Comparison of ENCODE assay signal across 8 mouse cellular contexts in genomic region chr1:36068531-36069120, GRCm38 (mm10). TPM values are rescaled to one million over a fixed set of nuclear protein-coding genes. Genes with fewer than 3 reads are reported as not detected.
DNase-seq lines count a peak whose midpoint lies in the region; ATAC-seq and TF ChIP-seq lines count a peak whose summit lies in the region.

No protein-coding gene starts in this region.

- peak overlapping the region; percentile 64 for H3K4me3 ChIP-seq in layer of hippocampus, adult 2 months
- peak overlapping the region; percentile 96 for H3K4me3 ChIP-seq in liver, embryonic 16.5 days (ENCODE audit: low read depth, low read length)
- H3K4me3 ChIP-seq in neural tube, embryonic 13.5 days = peak overlapping the region; percentile 91

- peaks cover 17% of the 10 kb centered on the region for H3K36me3 ChIP-seq in liver, embryonic 16.5 days (ENCODE audit: control insufficient read depth, insufficient read depth)
- H3K36me3 ChIP-seq in neural tube, embryonic 13.5 days = no peaks in the 10 kb centered on the region

- peak in 1 of 2 experiments; percentile 43 for DNase-seq in layer of hippocampus, adult 2 months (ENCODE audit: low spot score in 2 of 2)
- DNase-seq in layer of hippocampus, postnatal 10 days (ENCODE audit: low spot score in 2 of 2) = no peak
- peak; percentile 71 for DNase-seq in cerebellum, adult 11-12 months
- DNase-seq in frontal cortex, postnatal 14 days (ENCODE audit: low spot score in 2 of 2) = peak; percentile 33 to 48
- DNase-seq in kidney, adult 18-20 months = peak; percentile 67
- DNase-seq in thymus, postnatal 14 days = peak; percentile 75

- ATAC-seq in liver, embryonic 16.5 days (ENCODE audit: low read depth) = no peak
- peak; percentile 48; the same call in 1 of the 2 replicates for ATAC-seq in neural tube, embryonic 13.5 days (ENCODE audit: low read depth)

- TF ChIP-seq CTCF in layer of hippocampus, adult 2 months (conservative IDR thresholded peaks at IDR 0.05) = peak; percentile 28

- no peaks in the 10 kb centered on the region for H3K9me3 ChIP-seq in liver, embryonic 16.5 days (replicated peaks; ENCODE audit: control insufficient read depth, low read length)
- no peaks in the 10 kb centered on the region for H3K9me3 ChIP-seq in neural tube, embryonic 13.5 days

- H3K4me2 ChIP-seq in liver, embryonic 16.5 days (ENCODE audit: low read depth, low read length) = peak overlapping the region; percentile 91
- H3K4me2 ChIP-seq in neural tube, embryonic 13.5 days = peak overlapping the region; percentile 98

- H3K27ac ChIP-seq in layer of hippocampus, adult 2 months = peak overlapping the region; percentile 94
- H3K27ac ChIP-seq in liver, embryonic 16.5 days (ENCODE audit: low read length) = peak overlapping the region; percentile 80
- H3K27ac ChIP-seq in neural tube, embryonic 13.5 days (replicated peaks) = peak overlapping the region; percentile 89

- no peaks in the 10 kb centered on the region for H3K27me3 ChIP-seq in liver, embryonic 16.5 days (ENCODE audit: control insufficient read depth, insufficient read depth, low read depth, low read length)
- no peaks in the 10 kb centered on the region for H3K27me3 ChIP-seq in neural tube, embryonic 13.5 days

- peak overlapping the region; percentile 98 for H3K9ac ChIP-seq in liver, embryonic 16.5 days (ENCODE audit: low read depth, low read length)
- peak overlapping the region; percentile 92 for H3K9ac ChIP-seq in neural tube, embryonic 13.5 days

- peaks cover 69% of the 10 kb centered on the region for H3K4me1 ChIP-seq in liver, embryonic 16.5 days (ENCODE audit: control insufficient read depth, low read depth, low read length)
- H3K4me1 ChIP-seq in neural tube, embryonic 13.5 days (replicated peaks) = peaks cover 72% of the 10 kb centered on the region

- 0% methylated on average over 74 of the region's 76 CpGs for WGBS in liver, embryonic 16.5 days (ENCODE audit: insufficient replicate concordance)
- under 1% methylated on average over 57 of the region's 76 CpGs for WGBS in neural tube, embryonic 13.5 days

RNA-seq across cellular contexts. Expression of gene Hs6st1, which starts 0.4 kb away (rescaled TPM):
- total RNA-seq in layer of hippocampus, adult 2 months (2021) = 10 to 100 TPM; 37.7 to 38.3 TPM
- 10 to 100 TPM; 52.2 to 52.9 TPM for total RNA-seq in layer of hippocampus, postnatal 10 days (2021)
- 4.7 and 5.2 TPM in 2 replicates for polyA plus RNA-seq in liver, embryonic 16.5 days (2015; fragmentation: Nextera tagmentation; extraction: Ambion mirVana)
- polyA plus RNA-seq in neural tube, embryonic 13.5 days (2015; fragmentation: Nextera tagmentation; extraction: Ambion mirVana) = 12.0 and 16.9 TPM in 2 replicates

Comparison
In these comparisons a context has a peak if more than half of its experiments do, and no peak if none do; other contexts are left out.
1. DNase-seq: peak in cerebellum, adult 11-12 months (single experiment), frontal cortex, postnatal 14 days (2 of 2), kidney, adult 18-20 months (single experiment) and thymus, postnatal 14 days (single experiment); none in layer of hippocampus, postnatal 10 days (0 of 2).
2. Peak in every context shown above with its lines, with median percentiles within 50 percentile points of each other: H3K27ac ChIP-seq and H3K4me3 ChIP-seq.